Mouse (Mus musculus): Measurements from ENCODE around the gene Cep83. TPM values are rescaled to one million over a fixed set of nuclear protein-coding genes. Genes with fewer than 3 reads are reported as not detected.

Gene Cep83
- polyA plus RNA-seq, 1 experiment from 2014 or later, result 18.4 TPM

DNA sequence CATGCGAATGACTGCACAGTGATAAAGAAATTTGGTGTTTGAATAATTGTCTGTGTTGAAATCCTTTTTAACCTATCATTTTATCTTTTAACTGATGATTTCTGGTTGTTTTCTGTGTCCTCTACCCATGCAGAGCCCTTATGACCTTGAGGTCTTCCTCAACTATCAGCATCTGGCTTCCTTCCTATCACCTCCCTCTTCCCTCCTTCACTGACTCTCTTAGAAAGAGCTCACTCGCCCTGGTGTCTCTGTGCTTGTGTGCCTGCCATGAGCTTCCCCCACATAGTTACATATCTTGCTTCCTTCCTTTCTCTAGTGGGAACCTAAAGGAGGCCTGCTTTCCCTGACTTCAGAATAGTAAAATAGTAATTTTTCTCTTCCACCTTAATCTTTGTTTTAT, 51.8 kb downstream of the Cep83 start:
- no peak overlapping the region for H3K27ac ChIP-seq (ENCODE audit: low read depth, low read length)
- no peak overlapping the region for H3K4me3 ChIP-seq (ENCODE audit: low read depth, low read length)
- ATAC-seq (no peak), DNase-seq (ENCODE audit: low spot score) (no peak)
- no peak overlapping the region for H3K9ac ChIP-seq (ENCODE audit: low read length)
- WGBS, result 76% methylated on average over 2 of the region's 2 CpGs
- H3K4me1 ChIP-seq (ENCODE audit: control insufficient read depth, insufficient read depth, low read length), result peaks cover 6% of the 10 kb centered on the region; the same call in 1 of the 2 replicates
- H3K9me3 ChIP-seq (replicated peaks; ENCODE audit: control insufficient read depth, low read length), result no peaks in the 10 kb centered on the region
- H3K4me2 ChIP-seq (ENCODE audit: low read length), result no peak overlapping the region
- no peaks in the 10 kb centered on the region for H3K36me3 ChIP-seq (ENCODE audit: control insufficient read depth, insufficient read depth, low read length)
- no peaks in the 10 kb centered on the region for H3K27me3 ChIP-seq (replicated peaks; ENCODE audit: control insufficient read depth, insufficient read depth, low read length)

DNA sequence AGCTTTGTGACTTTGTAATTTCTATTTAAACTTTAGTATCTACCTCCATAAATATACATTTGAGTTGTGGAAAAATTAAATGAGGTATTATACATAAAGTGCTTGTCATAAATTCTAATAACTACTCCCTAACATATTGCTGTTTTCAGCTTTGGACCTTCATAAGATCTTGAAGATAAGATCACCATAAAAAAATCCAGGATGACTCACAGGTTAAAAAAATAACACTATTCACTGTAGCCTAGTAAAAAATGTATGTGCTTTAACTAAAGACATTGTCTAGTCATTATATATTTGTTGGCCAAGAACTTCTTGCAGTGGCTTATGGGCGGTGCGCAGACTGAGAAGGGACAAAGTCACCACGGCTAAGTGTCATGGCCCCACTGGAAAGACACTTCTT, 53.0 kb downstream of the Cep83 start:
- WGBS, result 90% methylated on average over 3 of the region's 3 CpGs
- H3K36me3 ChIP-seq (ENCODE audit: control insufficient read depth, insufficient read depth, low read length), result no peaks in the 10 kb centered on the region
- H3K9me3 ChIP-seq (replicated peaks; ENCODE audit: control insufficient read depth, low read length), result no peaks in the 10 kb centered on the region
- no peak overlapping the region for H3K4me2 ChIP-seq (ENCODE audit: low read length)
- H3K4me1 ChIP-seq (ENCODE audit: control insufficient read depth, insufficient read depth, low read length), result peaks cover 6% of the 10 kb centered on the region; the same call in 1 of the 2 replicates
- no peak overlapping the region for H3K27ac ChIP-seq (ENCODE audit: low read depth, low read length)
- H3K4me3 ChIP-seq (ENCODE audit: low read depth, low read length), result no peak overlapping the region
- no peaks in the 10 kb centered on the region for H3K27me3 ChIP-seq (replicated peaks; ENCODE audit: control insufficient read depth, insufficient read depth, low read length)
- no peak for DNase-seq (ENCODE audit: low spot score)
- no peak overlapping the region for H3K9ac ChIP-seq (ENCODE audit: low read length)
- ATAC-seq, result no peak

DNA sequence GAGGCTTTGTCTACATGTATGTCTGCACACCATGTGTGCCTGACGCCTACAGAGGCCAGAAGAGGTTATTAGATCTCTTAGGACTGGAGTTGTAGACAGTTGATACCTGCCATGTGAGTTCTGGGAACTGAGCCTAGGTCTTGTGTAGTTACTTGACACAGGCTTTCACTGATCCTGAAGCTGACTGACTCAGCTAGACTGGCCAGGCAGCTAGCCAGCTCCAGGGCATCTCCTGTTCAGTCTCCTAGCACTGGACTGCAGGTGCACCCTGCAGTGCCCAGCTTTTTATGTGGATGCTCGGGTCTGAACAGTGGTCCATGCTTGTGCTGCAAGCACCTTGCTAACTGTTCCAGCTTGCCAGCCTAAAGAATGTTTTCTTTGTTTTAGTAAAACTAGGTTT, 58.6 kb downstream of the Cep83 start:
- Histone ChIP-seq H3K4me3 (ENCODE audit: low read depth, low read length) (no peak overlapping the region), H3K4me1 (ENCODE audit: control insufficient read depth, insufficient read depth, low read length) (no peaks in the 10 kb centered on the region), H3K9me3 (replicated peaks; ENCODE audit: control insufficient read depth, low read length) (no peaks in the 10 kb centered on the region), H3K4me2 (ENCODE audit: low read length) (no peak overlapping the region), H3K9ac (ENCODE audit: low read length) (no peak overlapping the region), H3K27ac (ENCODE audit: low read depth, low read length) (no peak overlapping the region), H3K36me3 (ENCODE audit: control insufficient read depth, insufficient read depth, low read length) (peaks cover 4% of the 10 kb centered on the region; the same call in 1 of the 2 replicates), H3K27me3 (replicated peaks; ENCODE audit: control insufficient read depth, insufficient read depth, low read length) (no peaks in the 10 kb centered on the region)
- ATAC-seq (no peak), DNase-seq (ENCODE audit: low spot score) (peak; percentile 5)
- 66% methylated on average over 2 of the region's 2 CpGs for WGBS

DNA sequence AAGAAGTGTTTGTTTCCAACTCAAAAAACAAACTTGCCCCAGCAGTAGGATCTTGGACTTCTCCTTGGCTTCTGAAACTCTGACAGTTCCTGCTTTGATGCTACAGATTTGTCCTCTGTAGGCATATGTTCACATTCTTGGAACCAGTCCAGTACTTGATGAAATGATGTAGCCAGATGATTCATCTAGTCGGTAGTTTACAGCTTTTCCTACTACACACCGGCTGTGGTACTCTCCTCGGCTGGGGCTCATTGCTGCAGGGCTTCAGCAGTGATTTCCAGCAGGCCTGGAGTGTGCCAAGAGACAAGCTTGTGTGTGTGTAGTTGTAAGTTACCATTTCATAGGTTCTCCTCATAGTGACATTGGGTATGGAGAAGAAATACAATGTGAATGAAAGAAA, 83.0 kb downstream of the Cep83 start:
- Histone ChIP-seq H3K27ac (ENCODE audit: low read depth, low read length) (no peak overlapping the region), H3K4me2 (ENCODE audit: low read length) (no peak overlapping the region), H3K27me3 (replicated peaks; ENCODE audit: control insufficient read depth, insufficient read depth, low read length) (no peaks in the 10 kb centered on the region), H3K4me1 (ENCODE audit: control insufficient read depth, insufficient read depth, low read length) (no peaks in the 10 kb centered on the region), H3K9ac (ENCODE audit: low read length) (no peak overlapping the region), H3K36me3 (ENCODE audit: control insufficient read depth, insufficient read depth, low read length) (no peaks in the 10 kb centered on the region; the same call in 1 of the 2 replicates), H3K4me3 (ENCODE audit: low read depth, low read length) (no peak overlapping the region), H3K9me3 (replicated peaks; ENCODE audit: control insufficient read depth, low read length) (no peaks in the 10 kb centered on the region)
- ATAC-seq (no peak), DNase-seq (ENCODE audit: low spot score) (peak; percentile 38)
- 68% methylated on average over 3 of the region's 3 CpGs for WGBS

DNA sequence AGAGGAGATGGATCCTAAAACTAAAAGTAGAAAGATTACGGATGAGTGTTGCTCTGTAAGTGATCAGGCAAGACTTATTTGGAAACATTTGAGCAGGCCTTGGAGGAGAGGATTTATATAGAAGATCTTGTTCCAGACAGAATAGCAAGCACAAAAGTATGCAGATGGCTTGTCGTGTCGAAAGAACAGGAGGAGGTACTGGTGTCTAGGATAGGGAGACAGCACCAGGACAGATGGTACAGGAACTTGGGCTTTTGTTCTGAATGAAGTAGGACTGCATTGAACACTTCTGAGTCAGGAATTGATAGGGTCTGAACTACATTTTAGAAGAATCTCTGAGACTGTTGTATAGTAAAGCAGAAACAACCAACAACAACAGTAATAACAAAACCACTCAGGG, 89.1 kb downstream of the Cep83 start:
- WGBS, result 97% methylated on average over 3 of the region's 3 CpGs
- H3K4me1 ChIP-seq (ENCODE audit: control insufficient read depth, insufficient read depth, low read length), result no peaks in the 10 kb centered on the region
- no peak overlapping the region for H3K9ac ChIP-seq (ENCODE audit: low read length)
- no peak for DNase-seq (ENCODE audit: low spot score)
- ATAC-seq, result no peak
- no peak overlapping the region for H3K27ac ChIP-seq (ENCODE audit: low read depth, low read length)
- H3K36me3 ChIP-seq (ENCODE audit: control insufficient read depth, insufficient read depth, low read length), result peaks cover 5% of the 10 kb centered on the region
- no peak overlapping the region for H3K4me2 ChIP-seq (ENCODE audit: low read length)
- H3K9me3 ChIP-seq (replicated peaks; ENCODE audit: control insufficient read depth, low read length), result no peaks in the 10 kb centered on the region
- H3K4me3 ChIP-seq (ENCODE audit: low read depth, low read length), result no peak overlapping the region
- H3K27me3 ChIP-seq (replicated peaks; ENCODE audit: control insufficient read depth, insufficient read depth, low read length), result no peaks in the 10 kb centered on the region

DNA sequence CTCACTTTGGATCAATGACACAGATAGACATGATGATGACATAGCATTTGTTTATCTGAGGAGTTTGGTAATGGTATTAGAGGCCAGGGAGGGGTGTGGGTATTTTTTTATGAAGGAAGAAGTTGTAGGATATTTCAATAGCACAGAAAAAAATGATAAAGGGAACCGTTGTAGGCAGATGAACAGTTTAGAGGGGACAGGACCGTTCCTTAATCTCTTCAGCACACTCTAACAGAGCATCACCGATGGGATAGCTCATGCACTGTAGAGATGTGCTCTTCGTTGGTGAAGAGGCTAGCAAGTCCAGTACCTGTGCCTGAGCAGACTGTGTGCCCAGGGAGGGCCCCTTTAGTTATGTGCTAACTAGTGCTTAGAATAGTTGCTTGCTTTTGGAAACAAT, 90.9 kb downstream of the Cep83 start:
- no peak overlapping the region for H3K4me3 ChIP-seq (ENCODE audit: low read depth, low read length)
- DNase-seq (ENCODE audit: low spot score), result no peak
- no peaks in the 10 kb centered on the region for H3K4me1 ChIP-seq (ENCODE audit: control insufficient read depth, insufficient read depth, low read length)
- H3K27ac ChIP-seq (ENCODE audit: low read depth, low read length), result no peak overlapping the region
- peaks cover 5% of the 10 kb centered on the region for H3K36me3 ChIP-seq (ENCODE audit: control insufficient read depth, insufficient read depth, low read length)
- WGBS, result 93% methylated on average over 4 of the region's 4 CpGs
- H3K9me3 ChIP-seq (replicated peaks; ENCODE audit: control insufficient read depth, low read length), result no peaks in the 10 kb centered on the region
- no peaks in the 10 kb centered on the region for H3K27me3 ChIP-seq (replicated peaks; ENCODE audit: control insufficient read depth, insufficient read depth, low read length)
- no peak for ATAC-seq
- no peak overlapping the region for H3K4me2 ChIP-seq (ENCODE audit: low read length)
- H3K9ac ChIP-seq (ENCODE audit: low read length), result no peak overlapping the region

DNA sequence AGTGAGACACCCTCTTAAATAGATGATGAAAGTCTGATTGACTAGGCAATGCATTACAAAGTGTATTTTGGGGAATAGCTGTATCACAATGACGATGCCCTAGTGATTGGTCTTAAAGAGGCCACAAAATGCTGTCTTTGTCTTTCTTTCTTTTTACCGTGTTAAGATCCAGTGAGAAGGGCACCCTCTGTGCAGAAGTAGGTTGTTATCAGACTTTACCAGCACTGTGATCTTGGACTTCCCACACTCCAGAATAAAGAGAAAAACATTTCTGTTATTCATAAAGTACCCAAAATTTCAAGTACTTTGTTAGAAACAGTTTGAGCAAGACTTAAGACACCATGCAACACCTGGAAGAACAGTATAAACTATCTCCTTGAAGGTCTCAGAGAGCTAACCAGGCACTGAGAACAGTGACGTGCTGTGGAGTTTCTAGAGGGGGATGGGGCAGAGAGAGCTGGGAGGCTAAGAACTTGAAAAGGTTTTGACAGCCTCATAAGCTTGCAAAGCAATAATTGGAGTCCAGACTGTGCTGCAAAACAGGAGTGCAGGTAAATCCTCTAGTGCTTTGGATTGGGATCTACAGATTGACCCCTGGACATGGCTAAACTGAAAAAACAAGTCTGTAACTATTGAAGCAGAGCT, 92.3 kb downstream of the Cep83 start:
- H3K4me1 ChIP-seq (ENCODE audit: control insufficient read depth, insufficient read depth, low read length), result no peaks in the 10 kb centered on the region
- no peak overlapping the region for H3K9ac ChIP-seq (ENCODE audit: low read length)
- WGBS, result 70% methylated on average over 3 of the region's 3 CpGs
- H3K36me3 ChIP-seq (ENCODE audit: control insufficient read depth, insufficient read depth, low read length), result peaks cover 7% of the 10 kb centered on the region; the same call in 1 of the 2 replicates
- no peak overlapping the region for H3K27ac ChIP-seq (ENCODE audit: low read depth, low read length)
- H3K4me2 ChIP-seq (ENCODE audit: low read length), result no peak overlapping the region
- H3K27me3 ChIP-seq (replicated peaks; ENCODE audit: control insufficient read depth, insufficient read depth, low read length), result no peaks in the 10 kb centered on the region
- DNase-seq (ENCODE audit: low spot score) (no peak), ATAC-seq (no peak)
- no peaks in the 10 kb centered on the region for H3K9me3 ChIP-seq (replicated peaks; ENCODE audit: control insufficient read depth, low read length)
- H3K4me3 ChIP-seq (ENCODE audit: low read depth, low read length), result no peak overlapping the region

DNA sequence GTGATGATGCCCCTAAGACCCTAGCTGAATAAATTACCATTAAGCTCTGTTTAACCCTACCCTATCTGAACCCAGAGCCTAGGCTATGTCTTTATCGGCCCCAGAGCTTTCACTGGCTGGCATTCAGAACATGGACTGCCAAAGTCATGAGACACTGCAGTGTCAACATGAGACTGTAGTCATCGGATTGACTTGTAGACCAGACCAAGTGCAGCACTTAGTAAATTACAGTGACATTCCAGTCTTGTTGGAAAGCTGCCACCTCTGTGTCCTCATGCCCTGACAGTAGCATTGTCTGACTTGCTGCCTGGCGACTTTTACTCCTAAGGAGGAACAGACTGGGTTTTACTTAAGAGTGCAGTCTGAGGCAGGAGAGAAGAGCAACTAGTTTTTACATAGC, 100.8 kb downstream of the Cep83 start:
- ATAC-seq, result no peak
- Histone ChIP-seq H3K27ac (ENCODE audit: low read depth, low read length) (no peak overlapping the region), H3K4me3 (ENCODE audit: low read depth, low read length) (no peak overlapping the region), H3K4me2 (ENCODE audit: low read length) (no peak overlapping the region), H3K9ac (ENCODE audit: low read length) (no peak overlapping the region), H3K36me3 (ENCODE audit: control insufficient read depth, insufficient read depth, low read length) (peaks cover 36% of the 10 kb centered on the region), H3K9me3 (replicated peaks; ENCODE audit: control insufficient read depth, low read length) (no peaks in the 10 kb centered on the region), H3K27me3 (replicated peaks; ENCODE audit: control insufficient read depth, insufficient read depth, low read length) (no peaks in the 10 kb centered on the region), H3K4me1 (ENCODE audit: control insufficient read depth, insufficient read depth, low read length) (no peaks in the 10 kb centered on the region)
- no peak for DNase-seq (ENCODE audit: low spot score)
- 77% methylated on average over 3 of the region's 3 CpGs for WGBS

DNA sequence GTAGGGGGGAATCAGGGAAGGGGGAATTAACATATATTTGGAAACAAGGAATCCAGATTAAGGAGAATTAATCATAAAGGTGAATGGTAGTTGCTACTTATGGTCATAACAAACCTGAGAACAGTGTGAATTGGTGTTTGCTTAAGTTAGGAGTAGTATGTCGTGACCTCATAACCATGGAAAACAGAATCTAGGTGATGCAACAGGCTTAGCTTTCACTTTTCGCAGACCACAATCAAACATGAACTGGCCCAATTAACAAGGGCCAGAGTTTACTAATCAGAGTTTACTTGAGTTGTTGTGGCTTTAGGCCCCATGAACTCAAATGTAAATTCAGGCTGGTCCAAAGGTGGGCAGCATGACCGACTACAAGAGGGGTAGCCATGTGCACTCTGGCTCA, 105.5 kb downstream of the Cep83 start:
- H3K4me3 ChIP-seq (ENCODE audit: low read depth, low read length), result no peak overlapping the region
- H3K9ac ChIP-seq (ENCODE audit: low read length), result no peak overlapping the region
- H3K27me3 ChIP-seq (replicated peaks; ENCODE audit: control insufficient read depth, insufficient read depth, low read length), result no peaks in the 10 kb centered on the region
- no peak overlapping the region for H3K27ac ChIP-seq (ENCODE audit: low read depth, low read length)
- ATAC-seq (no peak), DNase-seq (ENCODE audit: low spot score) (no peak)
- WGBS, result 94% methylated on average over 3 of the region's 3 CpGs
- H3K9me3 ChIP-seq (replicated peaks; ENCODE audit: control insufficient read depth, low read length), result no peaks in the 10 kb centered on the region
- H3K4me2 ChIP-seq (ENCODE audit: low read length), result no peak overlapping the region
- peaks cover 56% of the 10 kb centered on the region for H3K36me3 ChIP-seq (ENCODE audit: control insufficient read depth, insufficient read depth, low read length)
- no peaks in the 10 kb centered on the region for H3K4me1 ChIP-seq (ENCODE audit: control insufficient read depth, insufficient read depth, low read length)
